ENCODE assay signal across 8 mouse cellular contexts in genomic region chr6:84587471-84588101, GRCm38 (mm10). TPM values are rescaled to one million over a fixed set of nuclear protein-coding genes. Genes with fewer than 3 reads are reported as not detected.
A peak's percentile ranks its signal among the peaks of the same experiment; 100 is the strongest.
DNase-seq lines count a peak whose midpoint lies in the region; ATAC-seq and TF ChIP-seq lines count a peak whose summit lies in the region.

No protein-coding gene starts in this region.

- H3K27me3 ChIP-seq in heart, embryonic 13.5 days (replicated peaks), result peaks cover 95% of the 10 kb centered on the region
- H3K27me3 ChIP-seq in kidney, embryonic 16.5 days (ENCODE audit: insufficient read depth, low read length), result peaks cover 94% of the 10 kb centered on the region
- peaks cover 8% of the 10 kb centered on the region; the same call in 1 of the 2 replicates for H3K27me3 ChIP-seq in stomach, postnatal 0 days (ENCODE audit: control insufficient read depth, insufficient read depth, low read length)

- no peaks in the 10 kb centered on the region for H3K36me3 ChIP-seq in heart, embryonic 13.5 days
- no peaks in the 10 kb centered on the region for H3K36me3 ChIP-seq in kidney, embryonic 16.5 days (ENCODE audit: insufficient read depth, low read length)
- no peaks in the 10 kb centered on the region for H3K36me3 ChIP-seq in stomach, postnatal 0 days (ENCODE audit: control insufficient read depth, insufficient read depth, low read length)

- H3K9me3 ChIP-seq in heart, embryonic 13.5 days, result no peaks in the 10 kb centered on the region
- H3K9me3 ChIP-seq in kidney, embryonic 16.5 days (ENCODE audit: low read length), result no peaks in the 10 kb centered on the region
- no peaks in the 10 kb centered on the region for H3K9me3 ChIP-seq in stomach, postnatal 0 days (ENCODE audit: control insufficient read depth, low read length)

- peak overlapping the region; percentile 77 for H3K9ac ChIP-seq in heart, embryonic 13.5 days
- H3K9ac ChIP-seq in kidney, embryonic 16.5 days (replicated peaks; ENCODE audit: low read length), result peak overlapping the region; percentile 54
- H3K9ac ChIP-seq in stomach, postnatal 0 days (ENCODE audit: low read length), result no peak overlapping the region; the same call in 1 of the 2 replicates

- no peak overlapping the region for H3K27ac ChIP-seq in heart, embryonic 13.5 days (replicated peaks)
- H3K27ac ChIP-seq in kidney, embryonic 16.5 days (ENCODE audit: low read length), result no peak overlapping the region
- H3K27ac ChIP-seq in stomach, postnatal 0 days (replicated peaks), result no peak overlapping the region

- peak overlapping the region; percentile 93 for H3K4me2 ChIP-seq in heart, embryonic 13.5 days
- H3K4me2 ChIP-seq in kidney, embryonic 16.5 days (replicated peaks; ENCODE audit: low read depth, low read length), result peak overlapping the region; percentile 82
- peak overlapping the region; percentile 87 for H3K4me2 ChIP-seq in stomach, postnatal 0 days (replicated peaks; ENCODE audit: low read depth)

- DNase-seq in adrenal gland, adult (ENCODE audit: inconsistent age in 2 of 2, low spot score in 1 of 2), result peak; percentile 61 to 81
- no peak for DNase-seq in adrenal gland, adult 8-10 months
- DNase-seq in embryo, embryonic 11 days, result peak; percentile 84
- DNase-seq in lung, postnatal 25 days (ENCODE audit: low spot score), result peak; percentile 55
- DNase-seq in stomach, postnatal 0 days (ENCODE audit: low spot score), result peak; percentile 53
- DNase-seq in right cerebral cortex, postnatal 36 days (ENCODE audit: low spot score in 2 of 2), result no peak

- no peak for ATAC-seq in heart, embryonic 13.5 days (ENCODE audit: extremely low read depth, insufficient number of reproducible peaks, low FRiP score, low TSS enrichment)
- no peak for ATAC-seq in kidney, embryonic 16.5 days (ENCODE audit: low FRiP score, low TSS enrichment)
- ATAC-seq in stomach, postnatal 0 days (ENCODE audit: low FRiP score, low TSS enrichment), result no peak

- TF ChIP-seq EP300 in stomach, postnatal 0 days (optimal IDR thresholded peaks at IDR 0.05), result no peak

- WGBS in heart, embryonic 13.5 days, result under 1% methylated on average over 46 of the region's 51 CpGs
- WGBS in kidney, embryonic 16.5 days, result under 1% methylated on average over 48 of the region's 51 CpGs
- WGBS in stomach, postnatal 0 days, result under 1% methylated on average over 49 of the region's 51 CpGs

- H3K4me1 ChIP-seq in heart, embryonic 13.5 days, result peaks cover 73% of the 10 kb centered on the region
- peaks cover 68% of the 10 kb centered on the region for H3K4me1 ChIP-seq in kidney, embryonic 16.5 days (ENCODE audit: insufficient read depth, low read length)
- H3K4me1 ChIP-seq in stomach, postnatal 0 days (replicated peaks; ENCODE audit: control insufficient read depth, insufficient read depth), result peaks cover 25% of the 10 kb centered on the region

- TF ChIP-seq CTCF in stomach, postnatal 0 days (IDR thresholded peaks at IDR 0.05; ENCODE audit: low read depth), result peak; percentile 26; the same call in 1 of the 2 replicates

- peak overlapping the region; percentile 52 for H3K4me3 ChIP-seq in heart, embryonic 13.5 days
- peak overlapping the region; percentile 52 for H3K4me3 ChIP-seq in kidney, embryonic 16.5 days (ENCODE audit: low read length)
- peak overlapping the region; percentile 45 for H3K4me3 ChIP-seq in stomach, postnatal 0 days (ENCODE audit: low read depth, low read length)

RNA-seq across cellular contexts. Expression of gene Cyp26b1, which starts 6.1 kb away (rescaled TPM):
- total RNA-seq in adrenal gland, adult 8-10 months (2022), result 10 to 100 TPM in 2 of 4 experiments, 1 to 10 TPM in 2; 6.6 to 57.7 (median 15.7) TPM
- 1.4 and 1.9 TPM in 2 replicates for polyA plus RNA-seq in heart, embryonic 13.5 days (2015; fragmentation: Nextera tagmentation; extraction: Ambion mirVana)
- polyA plus RNA-seq in kidney, embryonic 16.5 days (2015; fragmentation: Nextera tagmentation; extraction: Ambion mirVana), result 4.7 and 5.3 TPM in 2 replicates
- 5.8 and 6.4 TPM in 2 replicates for polyA plus RNA-seq in stomach, postnatal 0 days (2015; fragmentation: Nextera tagmentation; extraction: Ambion mirVana)

Comparison
In these comparisons a context has a peak if more than half of its experiments do, and no peak if none do; other contexts are left out.
1. DNase-seq: peak in adrenal gland, adult (2 of 2), embryo, embryonic 11 days (single experiment), lung, postnatal 25 days (single experiment) and stomach, postnatal 0 days (single experiment); none in adrenal gland, adult 8-10 months (single experiment) and right cerebral cortex, postnatal 36 days (0 of 2).
2. Peak in every context shown above with its lines, with median percentiles within 50 percentile points of each other: H3K4me2 ChIP-seq and H3K4me3 ChIP-seq.